Mouse (Mus musculus): Measurements from ENCODE around the gene Pcx.
"Not testable (repeated sequence)": the region's sequence is repeated elsewhere in the genome, so short reads cannot be mapped to it uniquely, and the experiment has no call there.

Pcx gene

GRCm38 (mm10) chr19:4573241-4573640, 63.0 kb downstream of the Pcx start:
- intact Hi-C loops (cut with DNase I): loop anchor here (5.0 kb wide), 1 partner anchor 66 kb away; no protein-coding TSS in a partner anchor

- intact Hi-C loops (cut with DNase I): no loop called here
Measured at GRCm38 (mm10) chr19:4578799-4579198, 68.5 kb downstream of the Pcx start.

- intact Hi-C loops (cut with DNase I): no loop called here
Measured at GRCm38 (mm10) chr19:4579296-4579695, 69.0 kb downstream of the Pcx start.

- intact Hi-C loops (cut with DNase I): no loop called here
Measured at GRCm38 (mm10) chr19:4583856-4584255, 73.6 kb downstream of the Pcx start.

- intact Hi-C loops (cut with DNase I): not testable (repeated sequence)
Measured at GRCm38 (mm10) chr19:4586783-4587182, 76.5 kb downstream of the Pcx start.

- intact Hi-C loops (cut with DNase I): no loop called here
Measured at GRCm38 (mm10) chr19:4587426-4587825, 77.2 kb downstream of the Pcx start.

- intact Hi-C loops (cut with DNase I): no loop called here
Measured at GRCm38 (mm10) chr19:4588430-4588829, 78.2 kb downstream of the Pcx start.

- intact Hi-C loops (cut with DNase I): no loop called here
Measured at GRCm38 (mm10) chr19:4589081-4589480, 78.8 kb downstream of the Pcx start.

- intact Hi-C loops (cut with DNase I): no loop called here
Measured at GRCm38 (mm10) chr19:4590025-4590424, 79.8 kb downstream of the Pcx start.

GRCm38 (mm10) chr19:4593792-4594522, 83.7 kb downstream of the Pcx start:
- intact Hi-C loops (cut with DNase I): no loop called here

- intact Hi-C loops (cut with DNase I): no loop called here
Measured at GRCm38 (mm10) chr19:4596071-4596470, 85.8 kb downstream of the Pcx start.

- intact Hi-C loops (cut with DNase I): no loop called here
Measured at GRCm38 (mm10) chr19:4602459-4602858, 92.2 kb downstream of the Pcx start.

GRCm38 (mm10) chr19:4603801-4604723, 93.8 kb downstream of the Pcx start:
- intact Hi-C loops (cut with DNase I): no loop called here

GRCm38 (mm10) chr19:4605654-4606053, 95.4 kb downstream of the Pcx start:
- intact Hi-C loops (cut with DNase I): no loop called here

- intact Hi-C loops (cut with DNase I): no loop called here
Measured at GRCm38 (mm10) chr19:4607406-4607805, 97.1 kb downstream of the Pcx start.

GRCm38 (mm10) chr19:4608511-4608910, 98.2 kb downstream of the Pcx start:
- intact Hi-C loops (cut with DNase I): no loop called here

- intact Hi-C loops (cut with DNase I): no loop called here
Measured at GRCm38 (mm10) chr19:4610109-4610508, 99.8 kb downstream of the Pcx start.

GRCm38 (mm10) chr19:4612181-4612961, 102.1 kb downstream of the Pcx start:
- intact Hi-C loops (cut with DNase I): no loop called here

- intact Hi-C loops (cut with DNase I): no loop called here
Measured at GRCm38 (mm10) chr19:4613464-4614304, 103.4 kb downstream of the Pcx start.
